Mouse (Mus musculus): Measurements from ENCODE around the gene Dock9. TPM values are rescaled to one million over a fixed set of nuclear protein-coding genes. Genes with fewer than 3 reads are reported as not detected.
"Not testable (repeated sequence)": the region's sequence is repeated elsewhere in the genome, so short reads cannot be mapped to it uniquely, and the experiment has no call there.

The Dock9 gene
- polyA plus RNA-seq, 1 experiment = 5.2 TPM

DNA sequence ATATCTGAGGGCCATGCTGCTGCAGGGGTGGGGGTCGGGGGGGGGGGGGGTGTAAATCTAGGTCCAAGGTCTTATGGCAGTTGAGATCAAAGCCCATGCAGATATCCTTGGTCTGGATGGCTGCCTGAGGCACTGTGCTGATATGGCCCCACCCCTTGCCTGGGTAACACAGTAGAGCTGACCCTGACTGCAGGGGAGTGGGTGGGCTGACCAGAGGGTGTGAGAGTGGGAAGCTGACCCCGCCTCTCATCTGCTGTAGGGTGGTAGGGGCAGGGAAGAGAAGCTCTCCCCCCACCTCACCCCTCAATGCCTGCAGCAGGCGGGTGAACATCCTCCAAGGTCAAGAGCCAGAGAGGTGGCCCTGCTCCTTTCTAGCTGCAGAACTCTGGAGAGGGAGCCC lies 66.7 kb downstream of the Dock9 start:
- no peak overlapping the region for H3K4me3 ChIP-seq (replicated peaks; ENCODE audit: control insufficient read depth, low read depth, low read length)
- H3K27ac ChIP-seq (ENCODE audit: control insufficient read depth, insufficient read depth, low read depth, low read length, poor library complexity) = no peak overlapping the region
- TF ChIP-seq CTCF (IDR thresholded peaks at IDR 0.05; ENCODE audit: control insufficient read depth, insufficient read depth, low read length) (no peak), POLR2A (IDR thresholded peaks at IDR 0.05; ENCODE audit: borderline replicate concordance, control insufficient read depth, low read depth, low read length) (no peak)
- H3K4me1 ChIP-seq (ENCODE audit: control insufficient read depth, insufficient read depth, low read length) = peaks cover 2% of the 10 kb centered on the region; the same call in 1 of the 2 replicates
- 61% methylated on average over 3 of the region's 3 CpGs for WGBS

DNA sequence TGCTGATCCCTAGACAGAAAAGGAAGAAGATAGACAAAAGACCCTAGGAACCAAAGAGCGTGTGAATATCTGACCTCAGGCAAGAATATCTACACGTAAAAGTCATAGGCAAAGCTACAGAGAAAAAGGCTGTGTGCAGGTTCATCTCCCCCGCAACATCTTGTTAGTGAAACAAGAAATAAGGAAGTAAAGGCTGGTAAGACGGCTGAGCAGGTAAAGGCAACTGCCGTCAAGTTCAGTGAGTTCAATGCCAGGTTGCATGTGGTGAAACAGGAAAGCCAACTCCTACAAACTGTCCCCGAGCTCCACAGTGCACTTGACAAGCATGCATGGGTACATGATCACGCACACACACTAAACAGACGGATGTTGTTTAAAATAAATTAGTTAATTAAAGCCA lies 69.6 kb downstream of the Dock9 start:
- H3K4me1 ChIP-seq (ENCODE audit: control insufficient read depth, insufficient read depth, low read length) = peaks cover 2% of the 10 kb centered on the region; the same call in 1 of the 2 replicates
- TF ChIP-seq POLR2A (IDR thresholded peaks at IDR 0.05; ENCODE audit: borderline replicate concordance, control insufficient read depth, low read depth, low read length) = no peak
- TF ChIP-seq CTCF (IDR thresholded peaks at IDR 0.05; ENCODE audit: control insufficient read depth, insufficient read depth, low read length) = no peak
- 18% methylated on average over 8 of the region's 8 CpGs for WGBS
- H3K27ac ChIP-seq (ENCODE audit: control insufficient read depth, insufficient read depth, low read depth, low read length, poor library complexity) = no peak overlapping the region
- no peak overlapping the region for H3K4me3 ChIP-seq (replicated peaks; ENCODE audit: control insufficient read depth, low read depth, low read length)

DNA sequence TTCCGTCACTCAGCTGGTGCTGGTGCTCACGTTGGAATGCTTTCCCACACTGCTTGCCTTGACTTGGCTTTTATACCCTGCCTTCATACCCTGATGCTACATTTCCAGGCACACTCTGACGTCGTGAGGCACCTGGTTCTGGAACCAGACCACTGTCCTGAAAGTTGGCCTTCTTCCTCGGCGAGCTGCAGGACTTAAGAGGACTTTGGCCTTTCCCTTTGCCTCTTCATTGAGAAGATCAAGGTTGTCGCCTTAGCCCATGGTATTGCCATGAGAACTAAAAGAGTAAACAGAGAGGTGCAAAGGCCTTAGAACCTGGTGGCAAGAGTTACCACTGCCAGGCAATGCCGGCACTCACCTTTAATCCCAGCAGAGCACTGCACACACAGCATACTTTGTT lies 73.1 kb downstream of the Dock9 start:
- Histone ChIP-seq H3K4me3 (replicated peaks; ENCODE audit: control insufficient read depth, low read depth, low read length) (no peak overlapping the region), H3K4me1 (ENCODE audit: control insufficient read depth, insufficient read depth, low read length) (peaks cover 3% of the 10 kb centered on the region; the same call in 1 of the 2 replicates), H3K27ac (ENCODE audit: control insufficient read depth, insufficient read depth, low read depth, low read length, poor library complexity) (no peak overlapping the region)
- WGBS = 91% methylated on average over 8 of the region's 8 CpGs
- no peak for TF ChIP-seq POLR2A (IDR thresholded peaks at IDR 0.05; ENCODE audit: borderline replicate concordance, control insufficient read depth, low read depth, low read length)
- no peak for TF ChIP-seq CTCF (IDR thresholded peaks at IDR 0.05; ENCODE audit: control insufficient read depth, insufficient read depth, low read length)

DNA sequence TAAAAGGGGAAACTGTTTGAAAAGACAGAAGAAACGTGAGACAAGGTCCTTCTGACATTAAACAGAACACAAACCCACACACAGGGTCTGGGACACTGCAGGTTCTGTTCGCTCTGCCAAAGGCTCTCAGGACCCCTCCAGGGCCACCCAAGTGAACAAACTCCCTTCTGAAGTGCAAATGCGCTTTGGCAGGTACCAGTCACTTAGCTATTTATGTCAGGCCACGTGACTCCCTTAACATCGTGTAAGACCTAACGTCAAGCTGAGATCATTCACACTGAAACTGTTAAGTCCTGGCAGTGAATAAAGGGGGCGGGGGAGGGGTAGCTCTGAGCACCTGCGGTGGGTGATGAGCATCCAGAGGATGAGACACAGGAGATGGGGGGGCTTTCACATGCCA lies 74.9 kb downstream of the Dock9 start:
- no peak overlapping the region for H3K27ac ChIP-seq (ENCODE audit: control insufficient read depth, insufficient read depth, low read depth, low read length, poor library complexity)
- H3K4me3 ChIP-seq (replicated peaks; ENCODE audit: control insufficient read depth, low read depth, low read length) = no peak overlapping the region
- H3K4me1 ChIP-seq (ENCODE audit: control insufficient read depth, insufficient read depth, low read length) = peaks cover 3% of the 10 kb centered on the region
- no peak for TF ChIP-seq CTCF (IDR thresholded peaks at IDR 0.05; ENCODE audit: control insufficient read depth, insufficient read depth, low read length)
- no peak for TF ChIP-seq POLR2A (IDR thresholded peaks at IDR 0.05; ENCODE audit: borderline replicate concordance, control insufficient read depth, low read depth, low read length)
- 51% methylated on average over 8 of the region's 8 CpGs for WGBS

DNA sequence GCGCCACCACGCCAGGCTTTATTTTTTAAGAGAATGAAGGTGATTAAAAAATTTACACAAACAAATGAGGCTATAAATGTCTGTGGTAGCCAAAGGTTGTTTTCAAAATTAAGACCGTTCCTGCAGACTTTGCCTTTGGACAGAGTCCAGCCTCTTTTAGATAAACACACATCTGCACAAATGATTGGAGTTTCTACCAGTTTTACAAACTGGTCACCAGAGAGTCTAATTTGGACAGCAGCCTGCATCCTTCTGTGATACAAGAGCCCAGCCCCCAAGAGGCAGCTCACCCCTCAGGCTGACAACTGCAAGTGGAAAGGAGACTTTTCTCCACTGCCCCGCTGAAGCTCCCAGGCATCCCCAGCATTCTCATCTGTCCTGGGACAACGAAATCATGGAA lies 76.2 kb downstream of the Dock9 start:
- WGBS = 80% methylated on average over 5 of the region's 5 CpGs
- TF ChIP-seq CTCF (IDR thresholded peaks at IDR 0.05; ENCODE audit: control insufficient read depth, insufficient read depth, low read length) = no peak
- no peak for TF ChIP-seq POLR2A (IDR thresholded peaks at IDR 0.05; ENCODE audit: borderline replicate concordance, control insufficient read depth, low read depth, low read length)
- no peak overlapping the region for H3K27ac ChIP-seq (ENCODE audit: control insufficient read depth, insufficient read depth, low read depth, low read length, poor library complexity)
- H3K4me1 ChIP-seq (ENCODE audit: control insufficient read depth, insufficient read depth, low read length) = peaks cover 3% of the 10 kb centered on the region
- no peak overlapping the region for H3K4me3 ChIP-seq (replicated peaks; ENCODE audit: control insufficient read depth, low read depth, low read length)

DNA sequence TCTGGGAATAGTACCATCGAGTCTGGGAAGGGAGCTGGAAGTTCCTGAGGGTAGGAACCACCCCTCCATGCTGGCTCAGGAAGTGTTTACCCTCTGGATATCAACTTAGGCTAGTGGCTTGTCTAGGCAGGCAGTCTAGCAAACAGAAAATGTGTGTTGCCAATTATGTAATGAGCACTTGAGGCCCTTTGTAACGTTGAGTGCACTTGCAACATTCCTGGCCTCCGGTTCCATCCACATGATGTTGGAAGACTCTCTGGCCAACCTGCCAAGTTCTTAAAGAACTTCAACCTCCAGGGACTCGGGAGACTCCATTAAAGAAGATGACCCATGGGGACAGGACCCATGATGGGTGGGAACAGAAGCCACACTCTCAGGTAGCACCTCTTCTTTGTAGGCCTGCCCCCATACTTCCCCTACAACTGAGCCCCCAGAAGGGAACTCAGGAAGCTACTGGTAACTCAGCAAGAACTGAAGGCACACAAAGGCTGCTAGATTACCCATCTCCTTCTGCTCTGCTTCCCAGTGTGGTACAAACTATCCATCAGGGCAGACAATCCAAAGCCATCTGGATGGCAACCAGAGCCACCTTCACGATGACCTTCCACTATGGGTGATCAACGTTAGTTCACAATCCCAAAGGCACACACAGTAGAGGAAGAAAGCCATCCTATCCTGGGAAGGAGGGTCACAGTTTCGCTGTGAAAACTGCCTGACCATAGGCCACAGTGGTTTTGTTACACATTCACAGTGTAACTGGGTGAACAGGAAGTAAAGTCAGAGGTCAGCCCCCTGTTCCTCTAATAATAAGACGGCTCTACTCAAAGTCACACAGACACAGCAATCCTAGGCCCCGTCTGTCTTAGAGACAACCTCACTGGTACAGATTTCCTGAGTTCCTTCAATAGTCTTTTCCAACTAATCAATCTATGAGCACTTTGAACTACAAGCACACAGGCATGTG lies 77.7 kb downstream of the Dock9 start:
- Histone ChIP-seq H3K4me1 (ENCODE audit: control insufficient read depth, insufficient read depth, low read length) (peaks cover 3% of the 10 kb centered on the region), H3K4me3 (replicated peaks; ENCODE audit: control insufficient read depth, low read depth, low read length) (no peak overlapping the region), H3K27ac (ENCODE audit: control insufficient read depth, insufficient read depth, low read depth, low read length, poor library complexity) (no peak overlapping the region)
- WGBS = 46% methylated on average over 9 of the region's 9 CpGs
- TF ChIP-seq CTCF (IDR thresholded peaks at IDR 0.05; ENCODE audit: control insufficient read depth, insufficient read depth, low read length) (no peak), POLR2A (IDR thresholded peaks at IDR 0.05; ENCODE audit: borderline replicate concordance, control insufficient read depth, low read depth, low read length) (no peak)

DNA sequence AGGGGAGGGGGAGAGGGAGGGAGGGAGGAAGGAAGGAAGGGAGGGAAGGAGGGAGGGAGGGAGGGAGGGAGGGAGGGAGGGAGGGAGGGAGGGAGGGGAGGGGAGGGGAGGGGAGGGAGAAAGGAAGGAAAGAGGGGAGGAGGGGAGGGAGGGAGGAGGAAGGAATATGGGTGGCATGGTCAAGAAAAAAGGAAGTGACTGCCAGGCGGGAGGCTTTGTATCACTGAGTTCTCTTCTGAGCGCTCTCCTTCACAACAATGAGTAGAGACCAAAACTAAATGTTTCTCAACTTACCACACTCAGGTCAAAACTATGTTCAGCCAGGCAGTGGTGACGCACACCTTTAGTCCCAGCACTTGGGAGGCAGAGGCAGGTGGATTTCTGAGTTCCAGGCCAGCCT lies 82.8 kb downstream of the Dock9 start:
- H3K27ac ChIP-seq (ENCODE audit: control insufficient read depth, insufficient read depth, low read depth, low read length, poor library complexity) = not testable (repeated sequence)

DNA sequence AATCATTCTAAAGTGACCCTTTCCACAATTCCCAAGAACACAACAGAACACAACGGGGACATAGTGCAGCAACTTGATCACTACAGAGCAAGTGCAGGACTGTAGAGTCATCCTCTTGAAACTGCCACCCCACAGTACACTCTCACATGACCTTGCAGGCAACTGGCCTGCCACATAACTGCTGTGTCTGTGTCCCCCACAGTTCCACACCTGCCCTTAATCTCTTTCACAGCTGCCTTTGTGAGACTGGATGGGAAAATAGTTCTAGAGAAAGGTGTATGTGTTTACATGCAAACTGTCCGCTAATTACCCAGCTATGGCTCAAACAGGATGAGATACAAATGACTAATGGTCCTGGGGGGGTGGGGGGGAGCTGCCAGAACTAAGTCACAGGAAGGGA lies 83.4 kb downstream of the Dock9 start:
- Histone ChIP-seq H3K27ac (ENCODE audit: control insufficient read depth, insufficient read depth, low read depth, low read length, poor library complexity) (no peak overlapping the region), H3K4me1 (ENCODE audit: control insufficient read depth, insufficient read depth, low read length) (peaks cover 2% of the 10 kb centered on the region), H3K4me3 (replicated peaks; ENCODE audit: control insufficient read depth, low read depth, low read length) (no peak overlapping the region)
- 74% methylated on average over 2 of the region's 2 CpGs for WGBS
- no peak for TF ChIP-seq CTCF (IDR thresholded peaks at IDR 0.05; ENCODE audit: control insufficient read depth, insufficient read depth, low read length)
- no peak for TF ChIP-seq POLR2A (IDR thresholded peaks at IDR 0.05; ENCODE audit: borderline replicate concordance, control insufficient read depth, low read depth, low read length)

More for the DNA sequence above, 82.8 kb downstream of the Dock9 start:
- WGBS = 26% methylated on average over 3 of the region's 3 CpGs
- H3K4me3 ChIP-seq (replicated peaks; ENCODE audit: control insufficient read depth, low read depth, low read length); H3K4me1 ChIP-seq (ENCODE audit: control insufficient read depth, insufficient read depth, low read length): not testable (repeated sequence)
